Mouse (Mus musculus): ENCODE results near the gene Wls. TPM values are rescaled to one million over a fixed set of nuclear protein-coding genes. Genes with fewer than 3 reads are reported as not detected.

Wls gene
- polyA plus RNA-seq (2014; fragmentation: Nextera tagmentation; extraction: Ambion mirVana), result 120 and 127 TPM in 2 replicates

GRCm38 (mm10) chr3:159839481-159839880, at the start of gene Wls:
Wls (plus strand) TSS chr3:159839672.
- Histone ChIP-seq H3K4me3 (ENCODE audit: low read depth, low read length) (peak within 1 kb of the TSS; percentile 51), H3K4me1 (replicated peaks; ENCODE audit: control insufficient read depth, insufficient read depth, low read length) (peaks cover 6% of the 10 kb centered on the region; the same call in 1 of the 2 replicates), H3K36me3 (ENCODE audit: control insufficient read depth, insufficient read depth, low read length) (no peaks in the 10 kb centered on the region), H3K9me3 (ENCODE audit: control insufficient read depth, low read length) (no peaks in the 10 kb centered on the region), H3K27ac (ENCODE audit: low read depth, low read length) (peak within 1 kb of the TSS; percentile 68), H3K9ac (ENCODE audit: low read length) (peak within 1 kb of the TSS; percentile 70), H3K27me3 (ENCODE audit: control insufficient read depth, insufficient read depth, low read length) (peaks cover 16% of the 10 kb centered on the region), H3K4me2 (ENCODE audit: low read depth, low read length, severe bottlenecking) (peak within 1 kb of the TSS; percentile 83)
- peak; percentile 82 for DNase-seq (ENCODE audit: low spot score)
- peak; percentile 89 for ATAC-seq (replicated peaks; ENCODE audit: low FRiP score)
- 0% methylated on average over 21 of the region's 21 CpGs for WGBS

- no peak for DNase-seq (ENCODE audit: low spot score)
- H3K27me3 ChIP-seq (ENCODE audit: control insufficient read depth, insufficient read depth, low read length), result no peaks in the 10 kb centered on the region
- no peak overlapping the region for H3K27ac ChIP-seq (ENCODE audit: low read depth, low read length)
- ATAC-seq (replicated peaks; ENCODE audit: low FRiP score), result no peak
- WGBS, result 4% methylated on average over 2 of the region's 2 CpGs
- no peaks in the 10 kb centered on the region for H3K36me3 ChIP-seq (ENCODE audit: control insufficient read depth, insufficient read depth, low read length)
- H3K4me2 ChIP-seq (ENCODE audit: low read depth, low read length, severe bottlenecking), result no peak overlapping the region
- no peaks in the 10 kb centered on the region for H3K4me1 ChIP-seq (replicated peaks; ENCODE audit: control insufficient read depth, insufficient read depth, low read length)
- no peak overlapping the region for H3K9ac ChIP-seq (ENCODE audit: low read length)
- no peak overlapping the region for H3K4me3 ChIP-seq (ENCODE audit: low read depth, low read length)
- no peaks in the 10 kb centered on the region for H3K9me3 ChIP-seq (ENCODE audit: control insufficient read depth, low read length)
These were observed 49.7 kb upstream of the Wls start for GRCm38 (mm10) chr3:159789781-159790180.

GRCm38 (mm10) chr3:159831535-159831934, 7.9 kb upstream of the Wls start:
- Histone ChIP-seq H3K4me2 (ENCODE audit: low read depth, low read length, severe bottlenecking) (no peak overlapping the region), H3K27ac (ENCODE audit: low read depth, low read length) (no peak overlapping the region), H3K36me3 (ENCODE audit: control insufficient read depth, insufficient read depth, low read length) (no peaks in the 10 kb centered on the region), H3K4me1 (replicated peaks; ENCODE audit: control insufficient read depth, insufficient read depth, low read length) (no peaks in the 10 kb centered on the region), H3K27me3 (ENCODE audit: control insufficient read depth, insufficient read depth, low read length) (no peaks in the 10 kb centered on the region), H3K9ac (ENCODE audit: low read length) (no peak overlapping the region), H3K4me3 (ENCODE audit: low read depth, low read length) (no peak overlapping the region), H3K9me3 (ENCODE audit: control insufficient read depth, low read length) (no peaks in the 10 kb centered on the region; the same call in 1 of the 2 replicates)
- DNase-seq (ENCODE audit: low spot score), result no peak
- ATAC-seq (replicated peaks; ENCODE audit: low FRiP score), result no peak

- WGBS, result under 1% methylated on average over 27 of the region's 27 CpGs
- no peaks in the 10 kb centered on the region for H3K9me3 ChIP-seq (ENCODE audit: control insufficient read depth, low read length)
- H3K36me3 ChIP-seq (ENCODE audit: control insufficient read depth, insufficient read depth, low read length), result no peaks in the 10 kb centered on the region
- DNase-seq (ENCODE audit: low spot score) (peak; percentile 80), ATAC-seq (replicated peaks; ENCODE audit: low FRiP score) (peak; percentile 81)
- H3K9ac ChIP-seq (ENCODE audit: low read length), result peak overlapping the region; percentile 70
- H3K4me2 ChIP-seq (ENCODE audit: low read depth, low read length, severe bottlenecking), result peak overlapping the region; percentile 83
- H3K4me3 ChIP-seq (ENCODE audit: low read depth, low read length), result peak overlapping the region; percentile 51
- peak overlapping the region; percentile 68 for H3K27ac ChIP-seq (ENCODE audit: low read depth, low read length)
- peaks cover 6% of the 10 kb centered on the region; the same call in 1 of the 2 replicates for H3K4me1 ChIP-seq (replicated peaks; ENCODE audit: control insufficient read depth, insufficient read depth, low read length)
- peaks cover 16% of the 10 kb centered on the region for H3K27me3 ChIP-seq (ENCODE audit: control insufficient read depth, insufficient read depth, low read length)
These were observed 737 bp downstream of the Wls start for GRCm38 (mm10) chr3:159840002-159840816.

- Histone ChIP-seq H3K27me3 (ENCODE audit: control insufficient read depth, insufficient read depth, low read length) (peaks cover 16% of the 10 kb centered on the region), H3K4me1 (replicated peaks; ENCODE audit: control insufficient read depth, insufficient read depth, low read length) (peaks cover 6% of the 10 kb centered on the region; the same call in 1 of the 2 replicates), H3K4me2 (ENCODE audit: low read depth, low read length, severe bottlenecking) (peak overlapping the region; percentile 83), H3K9me3 (ENCODE audit: control insufficient read depth, low read length) (no peaks in the 10 kb centered on the region), H3K4me3 (ENCODE audit: low read depth, low read length) (peak overlapping the region; percentile 51), H3K9ac (ENCODE audit: low read length) (peak overlapping the region; percentile 70), H3K27ac (ENCODE audit: low read depth, low read length) (no peak overlapping the region), H3K36me3 (ENCODE audit: control insufficient read depth, insufficient read depth, low read length) (no peaks in the 10 kb centered on the region)
- DNase-seq (ENCODE audit: low spot score), result peak; percentile 58
- WGBS, result under 1% methylated on average over 11 of the region's 12 CpGs
- no peak for ATAC-seq (replicated peaks; ENCODE audit: low FRiP score)
These were observed 1.4 kb downstream of the Wls start for GRCm38 (mm10) chr3:159840817-159841390.

- Histone ChIP-seq H3K36me3 (ENCODE audit: control insufficient read depth, insufficient read depth, low read length) (no peaks in the 10 kb centered on the region), H3K4me1 (replicated peaks; ENCODE audit: control insufficient read depth, insufficient read depth, low read length) (peaks cover 6% of the 10 kb centered on the region; the same call in 1 of the 2 replicates), H3K9ac (ENCODE audit: low read length) (peak overlapping the region; percentile 70; the same call in 1 of the 2 replicates), H3K9me3 (ENCODE audit: control insufficient read depth, low read length) (no peaks in the 10 kb centered on the region), H3K27me3 (ENCODE audit: control insufficient read depth, insufficient read depth, low read length) (peaks cover 16% of the 10 kb centered on the region), H3K4me2 (ENCODE audit: low read depth, low read length, severe bottlenecking) (peak overlapping the region; percentile 83), H3K4me3 (ENCODE audit: low read depth, low read length) (peak overlapping the region; percentile 51), H3K27ac (ENCODE audit: low read depth, low read length) (no peak overlapping the region)
- 15% methylated on average over 3 of the region's 3 CpGs for whole genome bisulfite sequencing
- ATAC-seq (replicated peaks; ENCODE audit: low FRiP score), result no peak
- DNase-seq (ENCODE audit: low spot score), result no peak
These were observed 2.0 kb downstream of the Wls start for GRCm38 (mm10) chr3:159841458-159841857.

GRCm38 (mm10) chr3:159843135-159843534, 3.7 kb downstream of the Wls start:
- DNase-seq (ENCODE audit: low spot score) (no peak), ATAC-seq (replicated peaks; ENCODE audit: low FRiP score) (no peak)
- WGBS, result 77% methylated on average over 4 of the region's 4 CpGs
- H3K9ac ChIP-seq (ENCODE audit: low read length), result no peak overlapping the region
- no peaks in the 10 kb centered on the region for H3K9me3 ChIP-seq (ENCODE audit: control insufficient read depth, low read length)
- H3K4me2 ChIP-seq (ENCODE audit: low read depth, low read length, severe bottlenecking), result no peak overlapping the region
- H3K4me1 ChIP-seq (replicated peaks; ENCODE audit: control insufficient read depth, insufficient read depth, low read length), result peaks cover 6% of the 10 kb centered on the region; the same call in 1 of the 2 replicates
- H3K27me3 ChIP-seq (ENCODE audit: control insufficient read depth, insufficient read depth, low read length), result peaks cover 23% of the 10 kb centered on the region
- no peak overlapping the region for H3K4me3 ChIP-seq (ENCODE audit: low read depth, low read length)
- H3K36me3 ChIP-seq (ENCODE audit: control insufficient read depth, insufficient read depth, low read length), result no peaks in the 10 kb centered on the region
- H3K27ac ChIP-seq (ENCODE audit: low read depth, low read length), result no peak overlapping the region

GRCm38 (mm10) chr3:159847410-159848016, 8.0 kb downstream of the Wls start:
- Histone ChIP-seq H3K9me3 (ENCODE audit: control insufficient read depth, low read length) (no peaks in the 10 kb centered on the region), H3K27me3 (ENCODE audit: control insufficient read depth, insufficient read depth, low read length) (peaks cover 9% of the 10 kb centered on the region; the same call in 1 of the 2 replicates), H3K9ac (ENCODE audit: low read length) (no peak overlapping the region), H3K36me3 (ENCODE audit: control insufficient read depth, insufficient read depth, low read length) (no peaks in the 10 kb centered on the region), H3K27ac (ENCODE audit: low read depth, low read length) (no peak overlapping the region), H3K4me2 (ENCODE audit: low read depth, low read length, severe bottlenecking) (no peak overlapping the region), H3K4me1 (replicated peaks; ENCODE audit: control insufficient read depth, insufficient read depth, low read length) (no peaks in the 10 kb centered on the region; the same call in 1 of the 2 replicates), H3K4me3 (ENCODE audit: low read depth, low read length) (no peak overlapping the region)
- no peak for ATAC-seq (replicated peaks; ENCODE audit: low FRiP score)
- DNase-seq (ENCODE audit: low spot score), result no peak
- 53% methylated on average over 2 of the region's 2 CpGs for WGBS
